Mouse (Mus musculus) T-helper 1 cell (primary cell): ENCODE data around the gene Olfr872.
"Not testable (repeated sequence)": the region's sequence is repeated elsewhere in the genome, so short reads cannot be mapped to it uniquely, and the experiment has no call there.

Experiments used
- in situ Hi-C: fragments of 300-600 bp; cut with MboI, MseI; formaldehyde crosslinking; loops from one replicate; pipeline ENCODE4 v1.15.1; 2025; ENCODE audit warnings: high pct_unique_total_duplicates

Olfr872 gene

DNA sequence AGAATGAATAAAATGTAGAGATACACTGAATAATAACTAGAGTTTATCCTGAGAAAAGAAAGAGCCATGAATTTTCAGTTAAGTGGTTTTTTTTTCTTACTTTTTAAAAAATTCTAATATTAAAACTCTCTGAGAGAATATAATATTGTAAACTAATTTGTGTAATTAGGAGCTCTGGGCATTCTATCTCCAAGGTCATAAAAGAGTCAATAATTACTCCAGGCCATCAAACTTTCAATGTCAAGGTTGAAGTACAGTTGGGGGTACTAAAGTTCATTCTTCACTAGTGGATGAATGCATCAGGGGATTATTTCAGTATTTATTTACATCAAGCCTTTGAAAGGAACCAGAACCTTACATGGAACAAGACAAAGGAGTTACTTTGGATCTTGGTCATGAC, at the start of gene Olfr872:
TSS of gene Olfr872 (plus strand) at position 301 of the 400 bp plus-strand sequence.
- in situ Hi-C loops: no loop called here

GRCm38 (mm10) chr9:20202131-20202530, 34.8 kb upstream of the Olfr872 start:
- in situ Hi-C loops: no loop called here

- in situ Hi-C loops: not testable (repeated sequence)
These were observed 33.4 kb upstream of the Olfr872 start for GRCm38 (mm10) chr9:20203413-20203984.

DNA sequence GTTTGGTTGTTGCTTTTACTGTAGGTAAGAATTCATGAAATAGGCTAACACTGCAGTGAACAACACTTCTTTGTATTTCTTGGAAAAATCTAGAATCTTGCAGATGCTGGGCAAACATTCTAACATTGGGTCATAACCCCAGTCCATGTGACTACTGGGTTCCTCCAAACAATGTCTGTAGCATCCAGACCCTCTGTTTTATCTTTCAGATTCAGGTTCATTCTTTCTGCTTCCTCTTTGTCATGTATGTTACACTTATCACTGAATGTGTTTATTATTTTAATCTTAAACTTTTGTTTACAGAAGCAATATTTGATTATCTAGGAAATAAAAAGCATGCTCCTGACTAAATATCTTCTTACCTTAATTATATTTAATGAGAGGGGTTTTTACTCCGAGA, 26.1 kb upstream of the Olfr872 start:
- in situ Hi-C loops: no loop called here

GRCm38 (mm10) chr9:20211477-20211876, 25.4 kb upstream of the Olfr872 start:
- in situ Hi-C loops: no loop called here

- in situ Hi-C loops: no loop called here
These were observed 25.0 kb upstream of the Olfr872 start, which contains the start of gene Olfr871 for GRCm38 (mm10) chr9:20211907-20212306. Olfr871 (plus strand) TSS chr9:20212207.

DNA sequence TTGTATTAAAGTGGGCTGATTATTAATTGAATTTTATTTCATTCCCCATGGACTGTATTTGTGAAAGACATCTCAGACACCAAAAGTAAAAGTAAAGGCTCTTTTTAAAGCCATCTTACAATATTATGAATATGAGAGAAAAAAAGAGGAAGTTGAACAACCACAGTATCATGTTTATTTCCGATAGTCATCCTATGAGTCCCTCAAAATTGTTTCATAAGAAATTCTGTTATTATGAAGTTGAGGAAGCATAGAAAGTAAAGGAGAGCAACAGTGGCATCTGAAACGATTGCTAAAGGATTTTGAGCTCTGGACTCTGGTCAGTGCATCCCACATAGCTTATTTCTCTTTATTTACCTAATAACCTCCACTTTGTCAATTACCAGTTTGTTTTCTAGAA, 459 bp downstream of the Olfr872 start:
- in situ Hi-C loops: no loop called here

GRCm38 (mm10) chr9:20282051-20282450, 45.1 kb downstream of the Olfr872 start, which contains the start of gene Olfr39:
Olfr39 (plus strand) TSS chr9:20282351.
- in situ Hi-C loops: no loop called here

DNA sequence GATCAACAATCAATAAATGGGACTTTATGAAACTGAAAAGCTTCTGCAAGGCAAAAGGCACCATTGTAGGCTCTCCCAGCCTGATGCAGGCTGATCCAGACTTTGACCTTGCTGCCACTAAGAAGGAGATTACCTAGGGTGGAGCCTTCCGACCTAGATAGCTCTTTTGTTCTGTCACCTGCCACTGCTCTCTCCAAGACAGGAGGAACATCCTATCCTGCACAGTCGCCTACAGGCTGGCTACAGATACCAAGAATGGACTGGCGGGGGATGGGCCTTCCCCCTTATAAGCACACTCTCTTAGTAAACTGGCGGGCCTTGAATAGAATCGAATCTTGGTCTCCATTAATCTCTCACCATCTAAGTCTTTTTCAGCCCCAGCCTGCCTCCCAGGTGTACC, 58.6 kb downstream of the Olfr872 start:
- in situ Hi-C loops: not testable (repeated sequence)

GRCm38 (mm10) chr9:20298232-20298631, 61.3 kb downstream of the Olfr872 start, which contains the start of gene Olfr873:
Olfr873 (plus strand) TSS chr9:20298532.
- in situ Hi-C loops: no loop called here
